Mouse (Mus musculus): ENCODE measurements at regions not wholly inside any gene's neighbourhood (a gene's known extent, or its start where the extent isn't known, plus 50 kb on each side); places are given as distances from the start of the nearest gene placed in this dataset.

DNA sequence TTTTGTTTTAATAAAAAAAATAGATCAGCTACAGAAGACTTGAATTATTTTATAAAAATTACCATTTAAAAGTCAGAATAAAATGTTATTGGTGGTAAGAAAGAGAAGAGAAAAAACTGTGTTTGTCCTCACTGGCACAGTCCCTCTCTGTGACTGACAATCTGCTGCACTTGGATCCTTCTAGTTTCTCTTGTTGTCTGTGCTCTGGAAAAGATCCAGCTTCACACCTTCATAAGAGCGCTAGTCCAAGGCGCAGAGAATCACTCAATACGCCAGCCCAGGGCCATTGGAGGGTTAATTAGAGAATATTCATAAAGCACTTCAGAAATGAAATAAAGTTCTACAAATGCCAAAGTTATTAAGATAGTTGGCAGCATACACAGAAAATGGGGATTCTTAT, 153.8 kb downstream of the Lmbrd1 start:
- no peak for DNase-seq (ENCODE audit: low spot score in 2 of 2)

DNA sequence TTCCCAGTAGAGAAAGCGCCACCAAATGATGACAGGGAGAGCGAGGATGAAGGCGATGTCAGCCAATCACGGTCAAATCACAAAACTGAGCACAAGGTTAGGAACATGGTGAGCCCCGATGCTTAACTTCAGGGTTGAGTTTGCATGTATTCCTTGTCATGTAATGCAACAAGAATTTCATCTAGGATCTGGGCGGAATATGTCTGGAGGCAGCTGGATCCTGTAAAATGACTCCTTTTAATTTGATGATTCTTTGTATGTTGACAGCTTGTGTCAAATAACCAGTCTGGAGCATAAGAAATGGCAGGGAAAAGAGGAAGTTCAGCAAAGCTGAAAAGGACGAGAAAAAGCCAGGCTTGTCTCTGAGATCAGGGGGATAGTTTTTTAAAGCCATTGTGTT, 188.4 kb downstream of the Lmbrd1 start:
- no peak for DNase-seq (ENCODE audit: low spot score in 2 of 2)

DNA sequence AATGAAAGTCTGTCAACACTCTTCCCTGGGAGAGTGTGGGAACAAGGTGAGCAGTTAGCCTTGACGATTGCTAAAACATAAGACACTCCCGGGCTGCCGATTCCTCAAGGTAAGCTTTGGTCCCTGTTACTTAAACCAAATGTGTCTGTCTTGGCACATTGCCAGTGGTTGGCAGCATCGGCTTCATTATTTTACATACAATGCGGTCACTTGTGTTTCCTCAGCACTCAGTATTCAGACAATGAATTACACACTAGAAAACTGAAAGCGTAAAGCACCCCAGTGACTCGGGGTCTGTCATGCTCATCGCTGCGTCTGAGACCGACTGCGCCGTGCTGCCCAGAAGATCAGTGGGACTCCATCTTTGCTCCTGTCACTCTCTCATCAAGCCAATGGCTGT, 191.3 kb downstream of the Lmbrd1 start:
- DNase-seq (ENCODE audit: low spot score in 2 of 2): no peak

- DNase-seq (ENCODE audit: low spot score in 2 of 2): no peak
These were observed 192.4 kb downstream of the Lmbrd1 start for GRCm38 (mm10) chr1:24870685-24871417.

GRCm38 (mm10) chr1:24877014-24877413, 198.6 kb downstream of the Lmbrd1 start:
- no peak for DNase-seq (ENCODE audit: low spot score in 2 of 2)

GRCm38 (mm10) chr1:24883638-24884037, 205.2 kb downstream of the Lmbrd1 start:
- DNase-seq (ENCODE audit: low spot score in 2 of 2): no peak

GRCm38 (mm10) chr1:24901278-24901677, 222.8 kb downstream of the Lmbrd1 start:
- DNase-seq (ENCODE audit: low spot score in 2 of 2): peak in 1 of 2 experiments; percentile 3

DNA sequence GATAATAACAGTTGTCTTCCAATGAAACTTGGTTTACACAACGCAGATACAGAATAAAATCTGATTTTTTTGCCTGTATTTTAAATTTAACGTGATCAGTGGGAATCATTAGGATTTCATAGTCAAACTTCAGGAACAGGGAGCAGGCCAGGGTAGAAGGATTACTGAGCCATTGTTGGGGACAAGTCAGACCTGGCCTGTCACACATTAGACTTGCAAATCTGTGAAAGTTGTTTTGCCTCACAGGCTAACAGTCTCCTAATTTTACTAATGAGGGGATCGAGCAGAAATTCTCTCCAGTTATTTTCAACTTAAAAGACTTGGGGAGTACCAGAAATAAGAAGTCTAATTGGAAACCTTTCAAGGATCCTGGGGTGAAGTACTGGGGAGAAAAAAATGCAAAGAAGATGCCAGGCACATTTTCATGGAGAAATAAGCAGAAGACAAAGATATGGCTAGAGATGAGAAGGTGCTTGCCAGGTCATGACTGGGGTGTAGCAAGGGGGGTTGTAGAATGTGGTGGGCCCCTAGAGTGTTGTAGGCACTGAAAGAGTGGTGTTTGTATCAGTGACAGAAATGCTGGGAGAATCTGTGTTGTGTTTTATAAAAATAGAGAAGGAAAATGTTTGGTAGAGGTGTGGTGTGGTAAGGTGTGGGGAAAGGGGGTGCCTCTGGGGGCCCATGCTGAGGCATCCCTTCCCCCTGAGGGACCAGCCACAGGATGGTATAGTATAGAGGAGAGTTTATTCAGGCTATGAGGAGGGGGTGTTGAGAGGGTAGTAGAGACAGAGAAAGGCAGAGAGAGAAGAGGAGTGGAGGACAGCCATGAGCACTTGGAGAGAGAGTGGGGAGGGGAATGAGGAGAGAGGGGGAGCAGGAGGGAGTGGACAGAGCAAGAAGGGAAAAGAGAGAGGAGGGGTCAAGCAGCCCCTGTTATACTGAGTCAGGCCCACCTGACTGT, 260.2 kb downstream of the Lmbrd1 start:
- DNase-seq (ENCODE audit: low spot score in 2 of 2): no peak

GRCm38 (mm10) chr1:24942757-24943296, 264.4 kb downstream of the Lmbrd1 start:
- no peak for DNase-seq (ENCODE audit: low spot score in 2 of 2)

GRCm38 (mm10) chr1:24943451-24943850, 265.0 kb downstream of the Lmbrd1 start:
- no peak for DNase-seq (ENCODE audit: low spot score in 2 of 2)

GRCm38 (mm10) chr1:24972681-24973080, 294.3 kb downstream of the Lmbrd1 start:
- DNase-seq (ENCODE audit: low spot score in 2 of 2): no peak

DNA sequence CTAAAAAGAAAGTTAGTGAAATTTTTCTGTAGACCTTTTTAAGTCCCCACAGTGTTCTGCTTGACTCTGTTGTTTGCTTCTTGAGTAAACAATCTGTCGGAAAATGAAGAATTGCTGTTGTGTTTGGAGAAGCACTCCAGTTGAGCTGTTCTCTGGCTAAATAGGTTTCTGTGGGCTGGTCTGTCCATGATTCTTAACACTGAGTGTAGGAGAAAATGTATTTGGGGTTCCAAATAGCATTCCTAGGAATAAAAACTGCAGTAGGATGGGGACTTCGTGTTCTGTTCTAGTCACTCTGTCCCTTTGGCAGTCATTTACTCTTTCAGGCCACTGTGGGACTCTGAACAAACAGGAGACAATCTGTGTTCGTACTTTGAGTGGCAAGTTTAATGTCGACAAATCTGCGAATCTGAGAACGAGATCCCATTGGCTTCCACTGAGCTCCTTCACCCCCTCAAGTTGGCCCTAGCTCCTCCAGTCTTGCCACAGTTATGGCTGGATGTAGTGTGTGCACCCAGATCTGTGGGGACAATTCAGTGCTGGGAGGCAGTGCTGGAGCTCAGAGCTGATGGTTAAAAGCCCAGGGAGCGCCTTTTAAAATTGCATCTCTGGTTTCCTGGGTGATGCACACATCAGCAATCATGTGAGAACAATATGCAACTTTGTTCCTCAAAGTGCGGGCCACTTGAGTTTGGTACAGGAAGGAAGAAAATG, 330.2 kb downstream of the Lmbrd1 start:
- no peak for DNase-seq (ENCODE audit: low spot score in 2 of 2)

GRCm38 (mm10) chr1:25012754-25013153, 334.3 kb downstream of the Lmbrd1 start:
- DNase-seq (ENCODE audit: low spot score in 2 of 2): no peak
